Mouse (Mus musculus) frontal cortex, postnatal 14 days (tissue): Measurements from ENCODE around the gene Wdr70.

ENCODE experiments used
- DNase-seq, 2 experiments: peaks; one replicate each; pipeline ENCODE4 v3.0.0; 2022; ENCODE audit warnings: low spot score in 2 of 2

The Wdr70 gene

DNA sequence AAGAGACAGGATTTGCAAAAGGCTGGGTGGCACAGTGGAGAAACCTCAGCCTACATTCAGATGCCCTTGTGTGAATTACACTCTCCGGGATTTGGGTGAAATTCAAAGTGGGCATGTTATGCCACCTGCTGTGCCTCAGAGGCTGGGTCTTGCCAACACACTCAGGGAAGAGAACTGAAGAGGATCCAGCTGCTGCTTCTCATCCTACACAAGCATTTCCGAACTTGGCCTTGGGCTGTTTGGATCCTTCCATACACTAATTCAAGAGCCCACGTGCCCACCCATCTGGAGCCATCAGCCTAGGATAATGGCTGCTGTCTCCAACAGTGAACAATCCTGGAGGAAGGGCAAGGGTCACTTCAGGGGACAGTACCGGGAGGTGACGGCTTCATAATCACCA, 235.7 kb downstream of the Wdr70 start:
- no peak for DNase-seq

DNA sequence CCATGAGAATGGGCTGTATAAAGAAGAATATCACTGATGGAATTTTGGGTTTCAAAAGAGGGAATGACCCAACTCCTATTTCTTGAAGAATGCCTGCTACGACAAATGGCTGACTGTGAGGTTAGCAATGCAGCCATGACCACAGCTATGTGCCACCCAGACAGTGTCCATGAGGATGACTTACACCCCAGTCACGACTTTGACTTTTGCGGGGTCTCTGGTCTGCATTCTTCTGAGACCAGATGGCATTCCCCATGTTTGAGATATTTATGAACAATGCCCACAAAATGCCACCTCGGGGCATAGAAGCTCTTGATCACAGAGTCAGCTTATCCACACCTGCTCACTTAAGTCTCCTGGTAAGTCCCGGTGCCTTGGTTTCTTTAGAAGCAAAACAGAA, 236.1 kb downstream of the Wdr70 start:
- no peak for DNase-seq

DNA sequence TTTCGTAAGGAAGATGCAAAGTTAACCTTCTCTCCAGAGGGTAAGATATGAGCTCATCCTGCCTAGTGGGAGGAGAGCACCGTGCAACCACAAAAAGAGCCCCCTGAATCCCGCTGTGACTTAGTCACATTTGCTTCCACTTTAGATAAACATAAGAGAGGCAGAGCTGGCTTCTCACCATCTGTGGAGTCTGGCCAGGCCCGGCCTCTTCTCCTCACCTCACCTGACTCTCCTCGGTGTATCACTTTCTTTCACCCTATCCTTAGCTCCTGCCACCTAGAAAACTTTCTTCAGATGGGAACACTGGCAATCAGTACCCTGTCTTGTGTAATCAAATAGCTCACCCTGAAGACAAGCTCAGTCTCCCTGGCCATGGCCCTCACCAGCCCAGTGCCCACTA, 240.2 kb downstream of the Wdr70 start:
- DNase-seq = no peak

DNA sequence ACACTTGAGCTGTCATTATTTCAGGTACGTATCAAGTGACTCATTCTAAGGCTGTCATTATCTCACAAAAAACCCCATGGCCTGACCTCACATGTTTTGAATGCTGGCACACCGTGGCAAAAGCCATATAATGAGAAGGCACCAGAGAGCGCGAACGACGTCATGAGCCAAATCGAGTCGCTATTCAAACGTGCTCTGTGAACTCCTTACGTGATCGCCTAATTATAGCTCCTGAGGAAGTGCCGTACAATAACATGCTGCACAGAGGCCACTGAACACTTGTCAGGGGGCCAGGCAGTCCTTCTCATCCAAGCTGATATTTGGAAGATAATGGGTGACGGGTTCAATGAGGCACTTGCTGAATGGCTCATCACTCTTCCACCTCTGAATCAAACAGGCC, 241.6 kb downstream of the Wdr70 start:
- no peak for DNase-seq

DNA sequence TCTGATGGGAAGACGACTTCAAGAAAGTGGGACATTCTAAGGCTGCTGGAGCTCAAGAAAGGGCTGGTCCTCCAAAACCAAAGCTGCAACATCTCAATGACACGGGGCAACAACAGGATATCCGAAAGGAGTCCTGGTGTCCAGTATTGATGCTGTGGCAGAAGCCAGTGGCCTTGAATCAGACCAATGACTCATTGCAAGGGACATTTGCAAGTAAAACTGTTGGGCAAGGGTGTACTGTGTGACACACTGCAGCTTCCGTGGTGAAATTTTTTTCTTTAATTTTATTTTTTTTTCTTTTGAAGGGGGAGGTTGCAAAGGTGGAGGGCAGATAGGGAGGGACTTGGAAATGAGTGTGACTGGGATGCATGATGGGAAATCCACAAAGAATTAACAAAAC, 256.6 kb downstream of the Wdr70 start:
- DNase-seq = no peak

DNA sequence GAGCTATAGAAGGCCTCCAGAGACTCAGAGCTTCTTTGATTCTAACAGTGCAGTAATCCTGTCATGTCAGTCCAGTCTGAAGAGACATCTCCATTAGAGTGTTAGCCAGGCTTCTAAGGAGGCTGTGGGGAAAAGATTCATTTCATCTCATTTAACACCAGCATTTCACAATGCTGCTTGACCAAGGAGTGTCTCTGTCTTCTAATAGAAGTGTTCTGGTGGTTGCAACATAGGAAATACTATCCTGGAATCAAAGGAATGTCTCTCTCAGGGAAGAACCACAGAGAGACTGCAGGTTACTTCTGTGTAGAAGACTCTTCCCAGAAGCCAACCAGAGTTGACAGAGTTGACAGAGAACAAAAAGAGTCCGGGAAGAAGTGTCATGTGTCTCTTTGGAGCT, 257.3 kb downstream of the Wdr70 start:
- DNase-seq = no peak

DNA sequence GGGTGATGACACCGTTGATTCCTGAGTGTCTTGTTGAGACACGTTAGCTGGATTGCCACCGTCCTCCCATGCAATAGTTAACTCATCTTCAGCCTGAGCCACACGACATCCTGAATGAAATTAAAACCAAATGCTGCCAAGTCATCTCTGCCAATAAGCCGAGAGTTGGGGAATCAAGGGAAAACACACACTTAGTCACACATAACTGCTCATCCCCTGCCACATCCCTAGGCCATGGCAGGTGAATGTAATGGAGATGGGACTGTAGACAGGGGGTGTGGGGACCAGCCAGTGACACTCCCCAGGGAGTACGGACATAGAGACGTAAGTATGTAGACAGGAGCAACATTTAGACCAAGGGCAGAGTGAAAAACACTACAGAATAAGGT, 260.1 kb downstream of the Wdr70 start:
- DNase-seq = no peak

DNA sequence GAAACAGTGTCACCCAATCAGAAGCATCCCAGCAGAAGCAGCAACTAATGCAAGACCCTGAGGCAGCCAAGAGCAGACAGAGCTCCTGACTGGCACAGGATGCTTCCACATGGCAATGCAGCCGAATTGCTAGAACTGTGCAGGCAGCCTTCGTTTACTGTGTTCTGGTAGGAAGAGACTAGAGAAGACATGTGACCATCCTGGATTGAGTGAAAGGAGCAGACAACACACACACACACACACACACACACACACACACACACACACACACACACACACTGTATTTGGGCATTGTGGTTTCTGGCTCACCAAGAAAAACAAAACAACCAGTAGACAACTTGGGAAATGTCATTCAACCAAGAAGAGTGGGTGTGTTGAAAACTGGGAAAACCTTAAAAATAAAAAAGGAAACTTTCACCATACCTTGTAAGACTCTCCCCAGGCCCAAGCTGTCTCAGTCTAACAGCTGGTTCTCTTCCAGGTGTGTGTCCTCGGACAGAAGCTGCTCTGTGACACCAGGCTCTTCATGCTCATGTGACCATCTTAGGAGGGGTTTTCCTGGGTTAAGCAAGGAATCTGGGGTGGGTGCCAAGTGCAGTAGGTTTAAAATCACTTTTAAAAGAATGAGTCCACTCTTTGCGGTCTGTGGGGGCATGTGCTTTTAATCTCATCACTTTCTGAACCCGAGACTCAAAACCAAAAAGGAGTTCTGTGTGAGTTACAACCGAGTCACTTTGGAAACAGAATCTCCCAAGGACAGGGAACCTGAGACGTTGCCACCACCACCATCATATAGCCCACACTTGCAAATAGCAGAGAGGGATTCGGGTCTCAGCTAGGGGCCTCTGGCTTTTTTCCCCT, 260.7 kb downstream of the Wdr70 start:
- DNase-seq = no peak

DNA sequence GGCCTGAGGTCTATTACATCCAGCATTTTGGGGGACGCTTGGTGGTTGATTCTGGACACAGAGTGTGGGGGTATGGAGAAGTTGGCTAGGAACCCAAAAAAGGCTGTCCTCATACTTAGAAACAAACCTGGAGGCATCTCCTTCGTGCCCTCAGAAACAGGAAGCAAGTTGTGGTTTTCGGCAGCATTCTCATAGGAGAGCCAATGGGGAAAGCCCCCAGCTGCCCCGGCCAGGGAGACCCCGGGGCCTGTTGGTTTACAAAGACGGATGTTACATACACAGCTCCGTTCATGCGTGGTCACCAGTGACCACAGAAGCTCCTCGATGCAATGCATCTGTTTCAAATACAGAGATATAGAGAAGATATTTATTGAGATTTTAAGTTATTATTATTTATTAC, 263.6 kb downstream of the Wdr70 start:
- DNase-seq = no peak

DNA sequence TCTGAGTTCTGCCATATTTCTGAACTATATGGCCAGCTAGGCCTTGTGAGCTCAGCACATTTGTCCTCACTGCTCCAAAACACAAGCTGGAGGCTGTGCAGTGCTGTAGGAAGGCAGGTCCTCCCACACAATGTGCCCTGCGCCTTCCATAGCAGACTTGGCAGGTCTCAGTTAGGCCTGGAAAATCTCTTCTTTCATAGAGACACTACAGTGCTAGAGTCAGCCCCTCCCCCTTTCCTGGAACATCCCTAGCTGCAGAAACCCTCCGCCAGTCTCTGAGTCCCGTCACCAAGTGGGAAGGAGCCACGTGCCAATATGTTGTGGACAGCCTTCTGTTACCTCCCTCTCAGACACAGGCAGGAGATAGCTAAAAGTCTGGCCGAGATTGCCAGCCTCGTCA, 273.5 kb downstream of the Wdr70 start:
- no peak for DNase-seq

DNA sequence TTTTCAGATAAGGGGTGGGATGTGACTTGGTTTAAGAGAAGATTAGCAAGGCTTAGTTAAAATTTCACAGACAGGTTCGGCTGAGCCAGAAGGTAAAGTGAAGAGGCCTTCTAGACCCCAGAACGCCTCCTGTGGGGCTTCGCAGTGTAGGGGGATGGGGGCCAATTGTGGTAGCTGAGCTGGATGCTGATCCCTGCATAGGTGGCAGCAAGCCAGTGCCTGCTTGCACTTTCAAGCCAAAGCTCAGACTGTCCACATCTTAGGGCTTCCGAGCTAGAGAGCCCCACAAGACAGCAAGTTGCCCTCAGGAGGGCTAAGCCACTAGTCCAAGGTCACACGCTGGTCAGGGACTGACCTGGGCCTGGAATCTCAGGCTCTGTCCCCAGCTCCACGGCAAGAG, 275.1 kb downstream of the Wdr70 start:
- DNase-seq = no peak
